Mouse (Mus musculus) limb, embryonic 13.5 days (tissue): ENCODE data around the gene Cul7. TPM values are rescaled to one million over a fixed set of nuclear protein-coding genes. Genes with fewer than 3 reads are reported as not detected.

Experiments used
- ATAC-seq: fragments of 200-750 bp; cut with Nextera tagmentation; 2 replicates; pipeline ENCODE4 v1.8.0; 2017; ENCODE audit warnings: low read depth, moderate number of reproducible peaks, moderate TSS enrichment; ENCODE audit not compliant: low FRiP score
- H3K27ac ChIP-seq: fragments of 300-500 bp; sonication (generic); 2 replicates; pipeline ENCODE4 v1.5.1; 2015; ENCODE audit warnings: inconsistent platforms, mild to moderate bottlenecking, moderate library complexity
- H3K27me3 ChIP-seq: fragments of 300-500 bp; sonication (generic); 2 replicates; pipeline ENCODE4 v1.6.1; 2015; ENCODE audit warnings: mild to moderate bottlenecking, inconsistent platforms
- H3K36me3 ChIP-seq: fragments of 300-500 bp; sonication (generic); 2 replicates; pipeline ENCODE4 v1.6.1; 2015; ENCODE audit warnings: inconsistent platforms, mild to moderate bottlenecking, moderate library complexity
- H3K4me1 ChIP-seq: fragments of 300-500 bp; sonication (generic); 2 replicates; pipeline ENCODE4 v1.6.1; 2015; ENCODE audit warnings: inconsistent platforms
- H3K4me2 ChIP-seq: fragments of 300-500 bp; sonication (generic); replicated peaks from 2 replicates; pipeline ENCODE4 v1.6.1; 2015; ENCODE audit warnings: inconsistent platforms, mild to moderate bottlenecking, moderate library complexity
- H3K4me3 ChIP-seq: fragments of 300-500 bp; sonication (generic); 2 replicates; pipeline ENCODE4 v1.5.1; 2015; ENCODE audit warnings: moderate library complexity, mild to moderate bottlenecking, inconsistent platforms
- H3K9ac ChIP-seq: fragments of 300-500 bp; sonication (generic); 2 replicates; pipeline ENCODE4 v1.6.1; 2015; ENCODE audit warnings: mild to moderate bottlenecking, inconsistent platforms
- H3K9me3 ChIP-seq: fragments of 300-500 bp; sonication (generic); 2 replicates; pipeline ENCODE4 v1.6.1; 2016; ENCODE audit warnings: inconsistent platforms
- WGBS: fragments of 180-500 bp; shearing (Covaris S2); methylation state at CpG from one replicate; pipeline ENCODE4 v1.1.7; 2015; 5-methylcytosine and 5-hydroxymethylcytosine counted together
- polyA plus RNA-seq: library from polyadenylated mRNA; unstranded; fragments of >200 nt; fragmentation: Nextera tagmentation; extraction: Ambion mirVana; gene quantifications from 2 replicates; pipeline ENCODE4 v1.2.1, GENCODE M21; 2015

Gene Cul7
- polyA plus RNA-seq, 1 experiment from 2014 or later: 66.0 TPM

GRCm38 (mm10) chr17:46618394-46618768 is 31.8 kb upstream of the Cul7 start:
- Histone ChIP-seq H3K27ac (peak overlapping the region; percentile 97), H3K4me1 (peaks cover 94% of the 10 kb centered on the region), H3K36me3 (no peaks in the 10 kb centered on the region), H3K9me3 (no peaks in the 10 kb centered on the region), H3K27me3 (no peaks in the 10 kb centered on the region), H3K4me2 (peak overlapping the region; percentile 65), H3K9ac (0 out of 2 replicates have a peak overlapping the region, but pooled peaks have one; percentile 62), H3K4me3 (peak overlapping the region; percentile 24)
- peak; percentile 68 for ATAC-seq
- WGBS: under 1% methylated on average over 6 of the region's 6 CpGs

- no peaks in the 10 kb centered on the region for H3K36me3 ChIP-seq
- H3K27ac ChIP-seq: peak overlapping the region; percentile 97
- H3K4me3 ChIP-seq: peak overlapping the region; percentile 24
- peaks cover 94% of the 10 kb centered on the region for H3K4me1 ChIP-seq
- H3K9ac ChIP-seq: peak overlapping the region; percentile 62
- ATAC-seq: peak; percentile 55
- H3K27me3 ChIP-seq: no peaks in the 10 kb centered on the region
- H3K4me2 ChIP-seq: peak overlapping the region; percentile 65
- WGBS: 5% methylated on average over 27 of the region's 27 CpGs
- no peaks in the 10 kb centered on the region for H3K9me3 ChIP-seq
These were observed 31.1 kb upstream of the Cul7 start for GRCm38 (mm10) chr17:46618769-46619682.

GRCm38 (mm10) chr17:46619683-46620357 is 30.3 kb upstream of the Cul7 start:
- Histone ChIP-seq H3K9me3 (no peaks in the 10 kb centered on the region), H3K4me1 (peaks cover 95% of the 10 kb centered on the region), H3K27ac (peak overlapping the region; percentile 97), H3K9ac (peak overlapping the region; percentile 62; the same call in 1 of the 2 replicates), H3K36me3 (no peaks in the 10 kb centered on the region), H3K4me3 (peak overlapping the region; percentile 24), H3K27me3 (no peaks in the 10 kb centered on the region), H3K4me2 (peak overlapping the region; percentile 65)
- 19% methylated on average over 16 of the region's 16 CpGs for WGBS
- ATAC-seq: no peak

- H3K27me3 ChIP-seq: no peaks in the 10 kb centered on the region
- H3K27ac ChIP-seq: peak overlapping the region; percentile 55
- H3K9me3 ChIP-seq: no peaks in the 10 kb centered on the region
- no peak for ATAC-seq
- 0 out of 2 replicates have a peak overlapping the region, but pooled peaks have one; percentile 8 for H3K4me3 ChIP-seq
- H3K9ac ChIP-seq: peak overlapping the region; percentile 39; the same call in 1 of the 2 replicates
- no peaks in the 10 kb centered on the region for H3K36me3 ChIP-seq
- peaks cover 99% of the 10 kb centered on the region for H3K4me1 ChIP-seq
- 26% methylated on average over 15 of the region's 15 CpGs for WGBS
- H3K4me2 ChIP-seq: peak overlapping the region; percentile 65
These were observed 28.8 kb upstream of the Cul7 start for GRCm38 (mm10) chr17:46621324-46621723.

- H3K9me3 ChIP-seq: no peaks in the 10 kb centered on the region
- no peaks in the 10 kb centered on the region for H3K36me3 ChIP-seq
- H3K4me1 ChIP-seq: peaks cover 100% of the 10 kb centered on the region
- H3K27me3 ChIP-seq: no peaks in the 10 kb centered on the region
- peak overlapping the region; percentile 16; the same call in 1 of the 2 replicates for H3K4me2 ChIP-seq
- ATAC-seq: no peak
- no peak overlapping the region; the same call in 1 of the 2 replicates for H3K27ac ChIP-seq
- no peak overlapping the region for H3K9ac ChIP-seq
- 75% methylated on average over 11 of the region's 11 CpGs for WGBS
- H3K4me3 ChIP-seq: no peak overlapping the region
These were observed 27.9 kb upstream of the Cul7 start for GRCm38 (mm10) chr17:46622269-46622668.

GRCm38 (mm10) chr17:46623819-46624557 is 26.1 kb upstream of the Cul7 start:
- H3K9ac ChIP-seq: peak overlapping the region; percentile 48
- no peaks in the 10 kb centered on the region for H3K9me3 ChIP-seq
- peak overlapping the region; percentile 57 for H3K4me2 ChIP-seq
- peak overlapping the region; percentile 55 for H3K27ac ChIP-seq
- no peak for ATAC-seq
- H3K4me3 ChIP-seq: peak overlapping the region; percentile 14
- no peaks in the 10 kb centered on the region for H3K27me3 ChIP-seq
- WGBS: 23% methylated on average over 10 of the region's 10 CpGs
- peaks cover 92% of the 10 kb centered on the region for H3K4me1 ChIP-seq
- no peaks in the 10 kb centered on the region for H3K36me3 ChIP-seq

- peak overlapping the region; percentile 55 for H3K27ac ChIP-seq
- ATAC-seq: no peak
- H3K9me3 ChIP-seq: no peaks in the 10 kb centered on the region
- peak overlapping the region; percentile 48 for H3K9ac ChIP-seq
- H3K4me3 ChIP-seq: peak overlapping the region; percentile 14
- H3K4me2 ChIP-seq: peak overlapping the region; percentile 57
- 44% methylated on average over 12 of the region's 12 CpGs for WGBS
- H3K27me3 ChIP-seq: no peaks in the 10 kb centered on the region
- no peaks in the 10 kb centered on the region for H3K36me3 ChIP-seq
- peaks cover 87% of the 10 kb centered on the region for H3K4me1 ChIP-seq
These were observed 25.5 kb upstream of the Cul7 start for GRCm38 (mm10) chr17:46624598-46624997.

- no peak for ATAC-seq
- Histone ChIP-seq H3K4me3 (peak overlapping the region; percentile 70), H3K4me1 (peaks cover 81% of the 10 kb centered on the region), H3K4me2 (peak overlapping the region; percentile 89), H3K27ac (peak overlapping the region; percentile 63), H3K27me3 (no peaks in the 10 kb centered on the region), H3K9me3 (no peaks in the 10 kb centered on the region), H3K9ac (peak overlapping the region; percentile 92), H3K36me3 (peaks cover 12% of the 10 kb centered on the region)
- WGBS: 8% methylated on average over 6 of the region's 6 CpGs
These were observed 22.7 kb upstream of the Cul7 start for GRCm38 (mm10) chr17:46627409-46627808.

- ATAC-seq: no peak
These were observed 21.7 kb upstream of the Cul7 start for GRCm38 (mm10) chr17:46628471-46628790.

GRCm38 (mm10) chr17:46628791-46629684 is 21.1 kb upstream of the Cul7 start, which contains the start of gene Ptk7:
TSS of gene Ptk7 (minus strand) at chr17:46629504.
- WGBS: under 1% methylated on average over 84 of the region's 90 CpGs
- Histone ChIP-seq H3K4me2 (peak within 1 kb of the TSS; percentile 89), H3K27ac (peak within 1 kb of the TSS; percentile 92), H3K36me3 (peaks cover 28% of the 10 kb centered on the region), H3K27me3 (no peaks in the 10 kb centered on the region), H3K4me3 (peak within 1 kb of the TSS; percentile 70), H3K9me3 (no peaks in the 10 kb centered on the region), H3K4me1 (peaks cover 65% of the 10 kb centered on the region), H3K9ac (peak within 1 kb of the TSS; percentile 92)
- ATAC-seq: peak; percentile 81

More at GRCm38 (mm10) chr17:46628471-46628790, 21.7 kb upstream of the Cul7 start:
- H3K4me2 ChIP-seq: peak overlapping the region; percentile 89
- H3K4me1 ChIP-seq: peaks cover 71% of the 10 kb centered on the region
- WGBS: 1% methylated on average over 13 of the region's 13 CpGs
- H3K36me3 ChIP-seq: peaks cover 22% of the 10 kb centered on the region
- H3K27ac ChIP-seq: peak overlapping the region; percentile 92
- peak overlapping the region; percentile 70 for H3K4me3 ChIP-seq
- H3K9me3 ChIP-seq: no peaks in the 10 kb centered on the region
- peak overlapping the region; percentile 92 for H3K9ac ChIP-seq
- H3K27me3 ChIP-seq: no peaks in the 10 kb centered on the region
